Mouse (Mus musculus) midbrain, embryonic 12.5 days (tissue): ENCODE measurements at regions not wholly inside any gene's neighbourhood (a gene's known extent, or its start where the extent isn't known, plus 50 kb on each side); places are given as distances from the start of the nearest gene placed in this dataset.
A peak's percentile ranks its signal among the peaks of the same experiment; 100 is the strongest.

ENCODE experiments used
- ATAC-seq: fragments of 200-750 bp; cut with Nextera tagmentation; 2 replicates; pipeline ENCODE4 v1.8.0; 2017; ENCODE audit warnings: low read depth, moderate TSS enrichment, moderate library complexity; ENCODE audit not compliant: low FRiP score
- H3K27ac ChIP-seq: fragments of 300-500 bp; sonication (generic); replicated peaks from 2 replicates; pipeline ENCODE4 v1.5.1; 2016; ENCODE audit warnings: mild to moderate bottlenecking
- H3K27me3 ChIP-seq: fragments of 300-500 bp; sonication (generic); 2 replicates; pipeline ENCODE4 v1.6.1; 2016; ENCODE audit warnings: mild to moderate bottlenecking
- H3K36me3 ChIP-seq: fragments of 300-500 bp; sonication (generic); 2 replicates; pipeline ENCODE4 v1.6.1; 2016
- H3K4me1 ChIP-seq: fragments of 300-500 bp; sonication (generic); 2 replicates; pipeline ENCODE4 v1.6.1; 2016
- H3K4me2 ChIP-seq: fragments of 300-500 bp; sonication (generic); replicated peaks from 2 replicates; pipeline ENCODE4 v1.6.1; 2016; ENCODE audit warnings: mild to moderate bottlenecking, moderate library complexity
- H3K4me3 ChIP-seq: fragments of 300-500 bp; sonication (generic); 2 replicates; pipeline ENCODE4 v1.5.1; 2016; ENCODE audit warnings: mild to moderate bottlenecking
- H3K9ac ChIP-seq: fragments of 300-500 bp; sonication (generic); replicated peaks from 2 replicates; pipeline ENCODE4 v1.6.1; 2016; ENCODE audit warnings: mild to moderate bottlenecking, moderate library complexity
- H3K9me3 ChIP-seq: fragments of 300-500 bp; sonication (generic); 2 replicates; pipeline ENCODE4 v1.6.1; 2016; ENCODE audit warnings: mild to moderate bottlenecking
- WGBS: fragments of 180-500 bp; shearing (Covaris S2); methylation state at CpG from one replicate; pipeline ENCODE4 v1.1.7; 2016; 5-methylcytosine and 5-hydroxymethylcytosine counted together

- Histone ChIP-seq H3K4me2 (no peak overlapping the region), H3K9me3 (no peaks in the 10 kb centered on the region), H3K4me1 (peaks cover 6% of the 10 kb centered on the region), H3K27ac (no peak overlapping the region), H3K36me3 (no peaks in the 10 kb centered on the region), H3K9ac (no peak overlapping the region), H3K4me3 (no peak overlapping the region), H3K27me3 (no peaks in the 10 kb centered on the region)
- WGBS, result 91% methylated on average over 4 of the region's 4 CpGs
- ATAC-seq, result no peak
Measured at GRCm38 (mm10) chr13:107458730-107459129, 436.8 kb upstream of the Kif2a start.

- H3K9ac ChIP-seq, result no peak overlapping the region
- H3K4me3 ChIP-seq, result no peak overlapping the region
- ATAC-seq, result no peak
- H3K9me3 ChIP-seq, result no peaks in the 10 kb centered on the region
- WGBS, result 83% methylated on average over 10 of the region's 10 CpGs
- no peak overlapping the region for H3K4me2 ChIP-seq
- peaks cover 6% of the 10 kb centered on the region for H3K4me1 ChIP-seq
- no peaks in the 10 kb centered on the region for H3K27me3 ChIP-seq
- H3K27ac ChIP-seq, result no peak overlapping the region
- H3K36me3 ChIP-seq, result no peaks in the 10 kb centered on the region
Measured at GRCm38 (mm10) chr13:107457270-107457669, 435.3 kb upstream of the Kif2a start.

GRCm38 (mm10) chr13:107456394-107456793 lies 434.5 kb upstream of the Kif2a start:
- peaks cover 3% of the 10 kb centered on the region for H3K4me1 ChIP-seq

DNA sequence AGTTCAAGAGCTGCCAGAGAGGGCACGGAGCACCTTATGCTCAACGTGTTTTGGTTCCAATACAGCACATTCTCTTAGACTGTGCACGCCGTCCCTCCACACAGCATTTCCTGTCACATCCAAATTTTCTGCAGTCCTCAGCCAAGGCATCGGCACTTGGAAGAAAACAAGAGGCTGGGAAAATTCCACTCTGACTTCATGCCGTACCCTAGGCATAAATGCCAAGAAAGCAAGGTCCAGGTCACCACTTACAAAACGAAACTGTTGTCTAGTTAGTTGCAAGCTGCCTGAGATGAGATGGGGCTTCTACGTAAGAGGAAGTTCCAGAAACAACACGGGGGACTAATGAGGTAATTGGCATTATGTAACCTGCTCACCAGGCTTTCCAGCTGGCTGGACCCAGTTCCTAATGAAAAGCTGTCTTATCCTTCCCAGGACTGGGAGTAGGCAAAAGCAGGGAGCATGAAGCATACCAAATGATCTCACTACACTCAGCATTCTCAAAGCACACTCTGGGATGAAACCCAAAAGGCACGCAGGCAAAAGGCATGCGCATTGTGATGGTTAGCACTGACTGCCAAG lies 427.8 kb upstream of the Kif2a start:
- H3K4me3 ChIP-seq, result no peak overlapping the region
- no peak for ATAC-seq
- H3K4me2 ChIP-seq, result no peak overlapping the region
- no peaks in the 10 kb centered on the region for H3K4me1 ChIP-seq
- H3K36me3 ChIP-seq, result no peaks in the 10 kb centered on the region
- H3K9me3 ChIP-seq, result 0 out of 2 replicates have a peak, but pooled peaks cover 6% of the 10 kb centered on the region
- H3K9ac ChIP-seq, result no peak overlapping the region
- H3K27ac ChIP-seq, result no peak overlapping the region
- H3K27me3 ChIP-seq, result no peaks in the 10 kb centered on the region
- WGBS, result 84% methylated on average over 11 of the region's 11 CpGs

More at GRCm38 (mm10) chr13:107456394-107456793, 434.5 kb upstream of the Kif2a start:
- H3K4me3 ChIP-seq, result no peak overlapping the region
- H3K9ac ChIP-seq, result no peak overlapping the region
- no peak for ATAC-seq
- H3K27me3 ChIP-seq, result no peaks in the 10 kb centered on the region
- no peak overlapping the region for H3K27ac ChIP-seq
- WGBS, result 86% methylated on average over 2 of the region's 2 CpGs
- no peak overlapping the region for H3K4me2 ChIP-seq
- no peaks in the 10 kb centered on the region for H3K36me3 ChIP-seq
- H3K9me3 ChIP-seq, result 0 out of 2 replicates have a peak, but pooled peaks cover 5% of the 10 kb centered on the region

DNA sequence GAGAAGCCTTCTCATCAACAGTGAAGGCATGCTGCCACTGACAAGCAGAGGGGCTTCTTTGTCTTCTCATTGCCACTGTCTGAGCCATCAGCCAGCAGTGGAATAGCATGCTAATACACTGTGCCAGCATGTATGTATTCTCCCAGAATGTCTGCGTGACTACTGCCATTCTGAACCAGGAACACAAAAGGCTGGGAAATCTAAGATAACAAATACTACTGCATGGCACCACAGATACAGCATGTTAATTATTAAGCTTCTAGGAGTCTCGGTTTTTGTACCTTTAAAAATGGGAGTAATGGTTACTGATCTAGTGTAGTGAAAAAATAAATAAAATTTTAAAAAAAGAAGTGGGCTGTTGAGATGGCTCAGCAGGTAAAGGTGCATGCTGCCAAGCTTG lies 425.9 kb upstream of the Kif2a start:
- no peak overlapping the region for H3K4me3 ChIP-seq
- H3K9me3 ChIP-seq, result 0 out of 2 replicates have a peak, but pooled peaks cover 6% of the 10 kb centered on the region
- H3K36me3 ChIP-seq, result no peaks in the 10 kb centered on the region
- H3K4me1 ChIP-seq, result no peaks in the 10 kb centered on the region
- WGBS, result 83% methylated on average over 2 of the region's 2 CpGs
- no peak for ATAC-seq
- H3K4me2 ChIP-seq, result no peak overlapping the region
- H3K9ac ChIP-seq, result no peak overlapping the region
- H3K27me3 ChIP-seq, result no peaks in the 10 kb centered on the region
- H3K27ac ChIP-seq, result no peak overlapping the region

- no peaks in the 10 kb centered on the region for H3K4me1 ChIP-seq
- H3K9ac ChIP-seq, result no peak overlapping the region
- H3K4me2 ChIP-seq, result no peak overlapping the region
- H3K4me3 ChIP-seq, result no peak overlapping the region
- H3K36me3 ChIP-seq, result no peaks in the 10 kb centered on the region
- ATAC-seq, result no peak
- H3K27me3 ChIP-seq, result no peaks in the 10 kb centered on the region
- H3K27ac ChIP-seq, result no peak overlapping the region
- H3K9me3 ChIP-seq, result peaks cover 2% of the 10 kb centered on the region; the same call in 1 of the 2 replicates
- 82% methylated on average over 3 of the region's 3 CpGs for WGBS
Measured at GRCm38 (mm10) chr13:107419363-107420155, 397.6 kb upstream of the Kif2a start.

- H3K4me2 ChIP-seq, result no peak overlapping the region
- no peak for ATAC-seq
- H3K9me3 ChIP-seq, result no peaks in the 10 kb centered on the region
- H3K27me3 ChIP-seq, result no peaks in the 10 kb centered on the region
- H3K27ac ChIP-seq, result no peak overlapping the region
- H3K4me1 ChIP-seq, result peaks cover 10% of the 10 kb centered on the region; the same call in 1 of the 2 replicates
- no peak overlapping the region for H3K4me3 ChIP-seq
- H3K9ac ChIP-seq, result no peak overlapping the region
- no peaks in the 10 kb centered on the region for H3K36me3 ChIP-seq
Measured at GRCm38 (mm10) chr13:107410267-107410666, 388.3 kb upstream of the Kif2a start.

DNA sequence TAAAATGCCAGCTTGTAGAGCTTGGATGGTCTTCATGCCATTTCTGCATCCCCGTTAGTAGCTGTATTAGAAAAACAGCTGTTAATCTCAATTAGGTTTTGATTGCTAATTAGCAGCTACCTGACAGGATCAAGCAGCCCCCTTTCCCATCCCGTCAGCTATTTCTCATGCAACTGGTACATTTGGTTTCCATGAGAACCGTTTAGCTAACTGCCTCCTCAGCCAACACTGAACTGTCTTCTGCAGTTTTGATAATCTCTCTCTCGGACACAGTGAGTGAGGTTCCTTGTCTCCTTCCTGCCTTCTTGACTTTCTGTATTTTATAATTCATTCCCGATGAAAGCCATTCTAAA lies 385.7 kb upstream of the Kif2a start:
- no peaks in the 10 kb centered on the region for H3K27me3 ChIP-seq
- H3K4me3 ChIP-seq, result no peak overlapping the region
- ATAC-seq, result no peak
- no peaks in the 10 kb centered on the region for H3K9me3 ChIP-seq
- no peak overlapping the region for H3K27ac ChIP-seq
- no peak overlapping the region for H3K4me2 ChIP-seq
- H3K36me3 ChIP-seq, result no peaks in the 10 kb centered on the region
- WGBS, result 78% methylated on average over 5 of the region's 5 CpGs
- H3K4me1 ChIP-seq, result peaks cover 10% of the 10 kb centered on the region; the same call in 1 of the 2 replicates
- no peak overlapping the region for H3K9ac ChIP-seq

GRCm38 (mm10) chr13:107406977-107407673 lies 385.2 kb upstream of the Kif2a start:
- Histone ChIP-seq H3K9me3 (no peaks in the 10 kb centered on the region), H3K4me2 (no peak overlapping the region), H3K9ac (no peak overlapping the region), H3K27me3 (no peaks in the 10 kb centered on the region), H3K4me3 (no peak overlapping the region), H3K4me1 (peaks cover 10% of the 10 kb centered on the region; the same call in 1 of the 2 replicates), H3K27ac (peak overlapping the region; percentile 11; the same call in 1 of the 2 replicates), H3K36me3 (no peaks in the 10 kb centered on the region)
- 88% methylated on average over 5 of the region's 5 CpGs for whole genome bisulfite sequencing
- peak; percentile 70; the same call in 1 of the 2 replicates for ATAC-seq

GRCm38 (mm10) chr13:107398621-107399363 lies 376.9 kb upstream of the Kif2a start:
- ATAC-seq, result no peak
- Histone ChIP-seq H3K9me3 (no peaks in the 10 kb centered on the region), H3K4me1 (0 out of 2 replicates have a peak, but pooled peaks cover 3% of the 10 kb centered on the region), H3K36me3 (no peaks in the 10 kb centered on the region), H3K4me2 (no peak overlapping the region), H3K27ac (no peak overlapping the region), H3K9ac (no peak overlapping the region), H3K27me3 (no peaks in the 10 kb centered on the region), H3K4me3 (no peak overlapping the region)
- 74% methylated on average over 8 of the region's 8 CpGs for WGBS

DNA sequence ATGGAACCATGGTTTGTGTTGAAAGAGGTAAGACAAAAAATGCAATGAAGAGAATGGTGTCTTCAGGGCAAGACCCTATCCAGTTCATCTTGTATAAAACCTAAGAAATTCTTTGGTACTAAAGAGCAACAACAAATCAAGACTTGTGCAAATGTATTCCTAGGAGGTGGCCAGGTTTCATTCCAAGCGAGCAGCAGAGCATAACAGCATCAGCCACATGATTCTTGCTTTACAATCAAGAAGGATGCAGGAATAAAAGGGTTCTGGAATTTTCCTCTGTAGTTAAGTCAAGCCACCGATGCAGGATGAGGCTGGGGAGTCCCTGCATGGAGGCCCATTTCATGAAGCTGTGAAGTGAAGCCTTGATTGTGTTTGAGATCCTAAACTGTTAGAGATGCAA lies 374.1 kb upstream of the Kif2a start:
- Histone ChIP-seq H3K4me1 (0 out of 2 replicates have a peak, but pooled peaks cover 3% of the 10 kb centered on the region), H3K9ac (no peak overlapping the region), H3K9me3 (no peaks in the 10 kb centered on the region), H3K4me3 (no peak overlapping the region), H3K36me3 (no peaks in the 10 kb centered on the region), H3K27ac (no peak overlapping the region), H3K27me3 (no peaks in the 10 kb centered on the region), H3K4me2 (no peak overlapping the region)
- WGBS, result 85% methylated on average over 2 of the region's 2 CpGs
- ATAC-seq, result no peak
